Mouse (Mus musculus): ENCODE data around the gene Pabpn1l. TPM values are rescaled to one million over a fixed set of nuclear protein-coding genes. Genes with fewer than 3 reads are reported as not detected.

Gene Pabpn1l
- polyA plus RNA-seq, 1 experiment: 0.11 TPM

DNA sequence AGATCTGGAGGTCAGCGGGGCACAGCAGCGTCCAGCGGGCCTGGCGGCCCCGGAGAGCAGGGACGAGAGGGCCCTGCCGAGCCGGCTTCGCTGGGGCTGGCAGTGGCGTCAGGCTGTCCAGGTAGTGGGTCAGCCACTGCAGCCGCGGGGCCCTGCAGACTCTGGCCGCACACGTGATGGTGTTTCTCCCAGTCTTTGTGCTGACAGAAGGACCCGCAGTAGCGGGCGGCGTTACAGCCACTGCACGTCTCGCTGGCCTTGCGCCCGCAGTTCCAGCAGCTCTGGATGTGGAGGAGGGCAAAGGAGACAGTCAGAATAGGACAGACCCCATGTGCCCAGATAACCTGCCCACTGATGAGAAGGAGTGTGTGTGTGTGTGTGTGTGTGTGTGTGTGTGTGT is 8.2 kb upstream of the Pabpn1l start:
- TF ChIP-seq POLR2A (IDR thresholded peaks at IDR 0.05; ENCODE audit: low read depth, low read length) (no peak), CTCF (conservative IDR thresholded peaks at IDR 0.05; ENCODE audit: insufficient read depth, insufficient read length, low read depth, low read length) (no peak)
- H3K36me3 ChIP-seq (ENCODE audit: control insufficient read depth, insufficient read depth, low read length): no peaks in the 10 kb centered on the region
- H3K4me3 ChIP-seq (ENCODE audit: insufficient read depth, low read depth, low read length): no peak overlapping the region
- 44% methylated on average over 22 of the region's 22 CpGs for WGBS
- no peaks in the 10 kb centered on the region for H3K27me3 ChIP-seq (replicated peaks; ENCODE audit: control insufficient read depth, insufficient read depth, low read length)
- peaks cover 10% of the 10 kb centered on the region; the same call in 1 of the 2 replicates for H3K4me1 ChIP-seq (ENCODE audit: control insufficient read depth, insufficient read depth, low read length)
- peak; percentile 49 for DNase-seq
- no peak overlapping the region for H3K27ac ChIP-seq (ENCODE audit: insufficient read depth, low read depth, low read length)

DNA sequence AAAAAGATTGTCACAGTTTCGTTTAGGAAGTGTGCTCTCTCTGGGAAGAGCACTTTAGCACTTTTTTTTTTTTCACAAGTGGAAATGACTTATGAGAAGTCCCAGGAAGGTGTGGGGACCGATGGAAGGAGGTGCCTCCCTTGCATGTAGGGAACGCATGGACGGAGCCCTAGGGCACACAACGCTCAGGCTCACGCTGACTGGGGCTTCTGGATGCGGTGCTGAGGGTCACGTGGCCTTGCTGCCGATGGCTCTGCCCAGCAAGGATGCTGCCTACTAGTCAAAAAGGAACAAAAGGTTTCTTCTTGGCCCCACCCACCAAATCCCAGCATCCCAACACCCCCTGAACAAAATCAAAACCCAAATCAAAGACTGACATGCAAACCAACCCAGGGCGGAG is 6.8 kb upstream of the Pabpn1l start:
- Histone ChIP-seq H3K36me3 (ENCODE audit: control insufficient read depth, insufficient read depth, low read length) (no peaks in the 10 kb centered on the region), H3K4me3 (ENCODE audit: insufficient read depth, low read depth, low read length) (no peak overlapping the region), H3K27ac (ENCODE audit: insufficient read depth, low read depth, low read length) (no peak overlapping the region), H3K27me3 (replicated peaks; ENCODE audit: control insufficient read depth, insufficient read depth, low read length) (no peaks in the 10 kb centered on the region), H3K4me1 (ENCODE audit: control insufficient read depth, insufficient read depth, low read length) (peaks cover 10% of the 10 kb centered on the region; the same call in 1 of the 2 replicates)
- no peak for DNase-seq
- no peak for TF ChIP-seq POLR2A (IDR thresholded peaks at IDR 0.05; ENCODE audit: low read depth, low read length)
- no peak for TF ChIP-seq CTCF (conservative IDR thresholded peaks at IDR 0.05; ENCODE audit: insufficient read depth, insufficient read length, low read depth, low read length)
- 61% methylated on average over 10 of the region's 10 CpGs for WGBS

DNA sequence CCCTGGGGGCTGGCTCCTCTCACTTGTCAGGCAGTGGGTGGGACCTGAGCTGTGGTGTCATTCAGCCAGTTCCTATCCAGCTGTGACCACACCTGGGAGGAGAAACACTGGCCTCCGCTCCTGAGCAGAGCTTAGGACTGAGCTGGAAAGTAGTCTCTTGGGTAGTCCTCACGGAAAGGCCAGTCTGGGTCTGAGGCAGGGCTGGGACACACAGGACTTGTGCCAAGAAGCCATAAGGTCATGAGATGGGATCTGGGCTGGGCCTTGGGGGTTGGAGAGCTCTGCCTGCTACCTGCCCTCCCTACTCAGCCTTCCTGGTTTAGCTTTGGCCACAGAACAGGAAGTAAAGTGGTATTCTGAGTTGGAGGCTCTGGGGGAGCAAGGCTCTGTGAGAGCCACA is 4.4 kb upstream of the Pabpn1l start:
- H3K27ac ChIP-seq (ENCODE audit: insufficient read depth, low read depth, low read length): no peak overlapping the region
- H3K27me3 ChIP-seq (replicated peaks; ENCODE audit: control insufficient read depth, insufficient read depth, low read length): no peaks in the 10 kb centered on the region
- DNase-seq: no peak
- peaks cover 10% of the 10 kb centered on the region; the same call in 1 of the 2 replicates for H3K4me1 ChIP-seq (ENCODE audit: control insufficient read depth, insufficient read depth, low read length)
- TF ChIP-seq CTCF (conservative IDR thresholded peaks at IDR 0.05; ENCODE audit: insufficient read depth, insufficient read length, low read depth, low read length) (no peak), POLR2A (IDR thresholded peaks at IDR 0.05; ENCODE audit: low read depth, low read length) (no peak)
- H3K36me3 ChIP-seq (ENCODE audit: control insufficient read depth, insufficient read depth, low read length): no peaks in the 10 kb centered on the region
- no peak overlapping the region for H3K4me3 ChIP-seq (ENCODE audit: insufficient read depth, low read depth, low read length)
- WGBS: 74% methylated on average over 2 of the region's 2 CpGs

DNA sequence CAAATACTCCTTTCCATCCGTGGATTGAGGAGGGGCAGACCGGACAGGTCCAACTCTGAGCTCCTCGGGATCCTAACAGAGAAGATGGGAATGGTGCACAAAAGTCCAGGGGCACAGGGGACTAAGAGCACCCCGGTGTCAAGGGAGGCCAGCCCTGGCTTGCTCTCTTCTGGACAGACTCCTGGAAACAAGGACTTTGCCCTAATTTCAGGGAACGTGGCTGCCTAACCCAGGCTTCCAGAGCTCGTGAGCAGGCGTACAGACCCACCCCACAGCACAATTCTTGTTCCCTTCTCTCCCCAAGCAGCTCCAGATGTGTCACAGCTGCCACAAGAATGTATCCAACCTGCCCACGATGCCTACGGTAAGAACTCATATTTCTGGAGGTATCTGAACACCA is 3.3 kb upstream of the Pabpn1l start:
- Histone ChIP-seq H3K27me3 (replicated peaks; ENCODE audit: control insufficient read depth, insufficient read depth, low read length) (no peaks in the 10 kb centered on the region), H3K36me3 (ENCODE audit: control insufficient read depth, insufficient read depth, low read length) (no peaks in the 10 kb centered on the region), H3K4me1 (ENCODE audit: control insufficient read depth, insufficient read depth, low read length) (peaks cover 10% of the 10 kb centered on the region; the same call in 1 of the 2 replicates), H3K27ac (ENCODE audit: insufficient read depth, low read depth, low read length) (no peak overlapping the region), H3K4me3 (ENCODE audit: insufficient read depth, low read depth, low read length) (no peak overlapping the region)
- 56% methylated on average over 9 of the region's 9 CpGs for whole genome bisulfite sequencing
- peak; percentile 69 for DNase-seq
- TF ChIP-seq CTCF (conservative IDR thresholded peaks at IDR 0.05; ENCODE audit: insufficient read depth, insufficient read length, low read depth, low read length) (no peak), POLR2A (IDR thresholded peaks at IDR 0.05; ENCODE audit: low read depth, low read length) (no peak)

DNA sequence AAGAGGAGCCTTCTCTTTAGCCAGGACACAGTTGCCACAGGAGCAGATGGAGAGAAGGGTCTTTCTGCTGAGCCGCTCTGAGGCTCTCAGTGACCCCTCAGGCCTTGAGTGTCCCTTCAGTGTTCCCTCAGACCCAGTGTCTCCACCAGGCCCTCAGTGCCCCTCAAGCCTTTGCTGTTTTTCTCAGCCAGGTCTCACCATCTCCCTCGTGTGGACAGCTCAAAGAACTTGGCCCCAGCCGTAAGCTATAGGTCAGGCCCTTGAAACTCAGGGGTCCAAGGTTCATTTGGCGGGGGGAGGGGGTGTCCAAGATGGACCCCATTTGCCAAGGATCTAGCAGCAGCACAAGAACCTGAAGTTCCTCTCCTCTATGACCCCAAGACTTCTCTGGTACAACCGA is 2.1 kb upstream of the Pabpn1l start:
- Histone ChIP-seq H3K27me3 (replicated peaks; ENCODE audit: control insufficient read depth, insufficient read depth, low read length) (no peaks in the 10 kb centered on the region), H3K4me1 (ENCODE audit: control insufficient read depth, insufficient read depth, low read length) (peaks cover 10% of the 10 kb centered on the region; the same call in 1 of the 2 replicates), H3K27ac (ENCODE audit: insufficient read depth, low read depth, low read length) (no peak overlapping the region), H3K4me3 (ENCODE audit: insufficient read depth, low read depth, low read length) (no peak overlapping the region), H3K36me3 (ENCODE audit: control insufficient read depth, insufficient read depth, low read length) (no peaks in the 10 kb centered on the region)
- DNase-seq: no peak
- TF ChIP-seq CTCF (conservative IDR thresholded peaks at IDR 0.05; ENCODE audit: insufficient read depth, insufficient read length, low read depth, low read length) (no peak), POLR2A (IDR thresholded peaks at IDR 0.05; ENCODE audit: low read depth, low read length) (no peak)
- 80% methylated on average over 5 of the region's 5 CpGs for WGBS

DNA sequence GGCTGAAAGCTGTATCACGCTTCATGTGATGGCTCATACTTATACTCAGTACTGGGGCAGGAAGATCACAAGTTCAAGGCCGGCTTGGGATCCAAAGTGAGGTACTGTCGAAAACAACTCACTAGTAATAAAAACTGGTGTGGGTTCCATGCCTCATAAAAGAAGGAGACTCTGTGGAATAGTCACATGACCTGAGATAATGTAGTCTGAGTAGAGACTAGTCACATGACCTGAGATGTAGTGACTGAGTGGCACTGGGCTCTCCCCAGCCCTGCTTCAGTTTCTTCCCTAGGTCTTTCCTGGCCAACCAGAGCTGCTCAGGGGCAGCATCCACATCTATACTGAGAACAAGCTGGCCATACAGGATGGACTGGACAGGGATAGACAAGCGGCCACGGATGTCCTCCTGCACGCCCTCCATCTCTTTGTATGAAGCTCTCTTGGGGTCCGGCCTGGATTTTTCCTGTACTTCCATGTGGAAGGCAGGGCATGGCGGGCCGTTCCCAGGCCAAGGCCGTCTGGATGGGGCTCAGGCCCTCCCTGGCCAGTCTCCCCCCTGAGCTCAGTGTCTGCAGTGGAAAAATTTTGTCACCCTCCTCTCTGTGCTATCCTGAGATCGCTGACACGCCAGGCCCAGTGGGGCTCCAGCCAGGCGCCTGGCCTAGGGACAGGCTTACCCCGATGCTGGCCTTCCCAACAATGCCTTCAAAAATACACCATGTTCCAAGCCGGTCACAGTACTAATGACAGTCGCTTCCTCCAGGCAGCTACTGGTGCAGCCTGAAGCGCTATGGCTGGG is 1.5 kb upstream of the Pabpn1l start:
- DNase-seq: no peak
- no peak for TF ChIP-seq CTCF (conservative IDR thresholded peaks at IDR 0.05; ENCODE audit: insufficient read depth, insufficient read length, low read depth, low read length)
- TF ChIP-seq POLR2A (IDR thresholded peaks at IDR 0.05; ENCODE audit: low read depth, low read length): no peak
- Histone ChIP-seq H3K27ac (ENCODE audit: insufficient read depth, low read depth, low read length) (no peak overlapping the region), H3K4me1 (ENCODE audit: control insufficient read depth, insufficient read depth, low read length) (peaks cover 10% of the 10 kb centered on the region; the same call in 1 of the 2 replicates), H3K27me3 (replicated peaks; ENCODE audit: control insufficient read depth, insufficient read depth, low read length) (no peaks in the 10 kb centered on the region), H3K36me3 (ENCODE audit: control insufficient read depth, insufficient read depth, low read length) (no peaks in the 10 kb centered on the region), H3K4me3 (ENCODE audit: insufficient read depth, low read depth, low read length) (no peak overlapping the region)
- WGBS: 83% methylated on average over 17 of the region's 17 CpGs

DNA sequence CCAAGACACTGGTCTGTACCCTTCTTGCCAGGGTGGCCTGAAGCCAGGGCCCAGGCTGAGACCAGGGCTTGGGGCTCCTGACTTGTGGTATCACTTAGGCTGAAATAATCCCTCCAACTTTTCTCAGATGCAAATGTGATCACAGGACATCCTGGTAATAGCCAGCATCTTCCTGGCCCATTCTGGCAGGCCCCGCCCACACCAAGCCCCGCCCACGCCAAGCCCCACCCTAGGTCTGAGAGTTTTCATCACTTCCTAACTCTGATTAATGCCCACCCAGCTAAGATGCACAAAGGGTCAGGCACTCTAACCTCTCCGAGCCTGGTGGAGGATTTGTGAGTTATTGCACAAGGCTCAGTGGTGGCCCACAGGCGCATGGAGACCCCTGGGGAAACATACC is 2.1 kb downstream of the Pabpn1l start:
- TF ChIP-seq POLR2A (IDR thresholded peaks at IDR 0.05; ENCODE audit: low read depth, low read length) (no peak), CTCF (conservative IDR thresholded peaks at IDR 0.05; ENCODE audit: insufficient read depth, insufficient read length, low read depth, low read length) (no peak)
- Histone ChIP-seq H3K4me3 (ENCODE audit: insufficient read depth, low read depth, low read length) (no peak overlapping the region), H3K27ac (ENCODE audit: insufficient read depth, low read depth, low read length) (no peak overlapping the region), H3K36me3 (ENCODE audit: control insufficient read depth, insufficient read depth, low read length) (no peaks in the 10 kb centered on the region), H3K4me1 (ENCODE audit: control insufficient read depth, insufficient read depth, low read length) (peaks cover 3% of the 10 kb centered on the region; the same call in 1 of the 2 replicates), H3K27me3 (replicated peaks; ENCODE audit: control insufficient read depth, insufficient read depth, low read length) (no peaks in the 10 kb centered on the region)
- no peak for DNase-seq
- WGBS: 29% methylated on average over 5 of the region's 5 CpGs

All from kidney, adult 2 months (tissue).